Mouse (Mus musculus) kidney, postnatal 36 days (tissue): ENCODE data around the gene Art5.
A peak's percentile ranks its signal among the peaks of the same experiment; 100 is the strongest.

Experiments
- DNase-seq, 2 experiments: peaks; one replicate each; pipeline ENCODE4 v3.0.0; 2021 to 2022; ENCODE audit warnings: mixed read lengths in 2 of 2

Gene Art5

GRCm38 (mm10) chr7:102109171-102109570, at the start of gene Art5:
Gene Art5, minus strand, starts transcription at chr7:102109489.
- DNase-seq = no peak

GRCm38 (mm10) chr7:102153691-102154090, 44.4 kb upstream of the Art5 start:
- no peak for DNase-seq

GRCm38 (mm10) chr7:102137898-102138297, 28.6 kb upstream of the Art5 start:
- DNase-seq = no peak

GRCm38 (mm10) chr7:102137464-102137863, 28.2 kb upstream of the Art5 start:
- peak; percentile 36 to 72 for DNase-seq

- DNase-seq = peak; percentile 32 to 51
These were observed 23.1 kb upstream of the Art5 start for GRCm38 (mm10) chr7:102132395-102132794.

GRCm38 (mm10) chr7:102120326-102120725, 11.0 kb upstream of the Art5 start:
- no peak for DNase-seq

GRCm38 (mm10) chr7:102117382-102117781, 8.1 kb upstream of the Art5 start:
- no peak for DNase-seq

GRCm38 (mm10) chr7:102116579-102117331, 7.5 kb upstream of the Art5 start, which contains the start of gene Chrna10:
Gene Chrna10, minus strand, starts transcription at chr7:102116828.
- no peak for DNase-seq

GRCm38 (mm10) chr7:102113151-102113729, 4.0 kb upstream of the Art5 start:
- no peak for DNase-seq

GRCm38 (mm10) chr7:102109746-102110145, 457 bp upstream of the Art5 start:
- no peak for DNase-seq

- no peak for DNase-seq
These were observed 1.1 kb downstream of the Art5 start for GRCm38 (mm10) chr7:102108206-102108605.

- DNase-seq = no peak
These were observed 2.6 kb downstream of the Art5 start for GRCm38 (mm10) chr7:102106700-102107141.

GRCm38 (mm10) chr7:102104126-102104525, 5.2 kb downstream of the Art5 start:
- DNase-seq = no peak

- DNase-seq = no peak
These were observed 5.7 kb downstream of the Art5 start for GRCm38 (mm10) chr7:102103555-102103954.

- DNase-seq = peak; percentile 30 to 42
These were observed 6.6 kb downstream of the Art5 start for GRCm38 (mm10) chr7:102102696-102103095.

GRCm38 (mm10) chr7:102102241-102102640, 7.0 kb downstream of the Art5 start:
- DNase-seq = no peak

GRCm38 (mm10) chr7:102101487-102101886, 7.8 kb downstream of the Art5 start, which contains the start of gene Art1:
Gene Art1, plus strand, starts transcription at chr7:102101743.
- DNase-seq = no peak

- DNase-seq = no peak
These were observed 8.4 kb downstream of the Art5 start for GRCm38 (mm10) chr7:102100868-102101267.

- DNase-seq = peak; percentile 43 to 49
These were observed 9.3 kb downstream of the Art5 start for GRCm38 (mm10) chr7:102099760-102100661.

GRCm38 (mm10) chr7:102087336-102087735, 22.0 kb downstream of the Art5 start:
- no peak for DNase-seq

GRCm38 (mm10) chr7:102084041-102084696, 25.1 kb downstream of the Art5 start:
- no peak for DNase-seq

- DNase-seq = no peak
These were observed 26.5 kb downstream of the Art5 start, which contains the start of gene Trpc2 for GRCm38 (mm10) chr7:102082816-102083215. Gene Trpc2, plus strand, starts transcription at chr7:102083116.
